Mouse (Mus musculus) neural tube, embryonic 13.5 days (tissue): ENCODE data around the gene Kmt2b. TPM values are rescaled to one million over a fixed set of nuclear protein-coding genes. Genes with fewer than 3 reads are reported as not detected.

Source experiments
- ATAC-seq: fragments of 200-750 bp; cut with Nextera tagmentation; 2 replicates; pipeline ENCODE4 v1.8.0; 2017; ENCODE audit warnings: low read depth, mild to moderate bottlenecking, moderate TSS enrichment, moderate library complexity
- H3K27ac ChIP-seq: fragments of 300-500 bp; sonication (generic); replicated peaks from 2 replicates; pipeline ENCODE4 v1.5.1; 2015; ENCODE audit warnings: moderate library complexity, mild to moderate bottlenecking, inconsistent platforms
- H3K27me3 ChIP-seq: fragments of 300-500 bp; sonication (generic); 2 replicates; pipeline ENCODE4 v1.6.1; 2015; ENCODE audit warnings: mild to moderate bottlenecking, inconsistent platforms
- H3K36me3 ChIP-seq: fragments of 300-500 bp; sonication (generic); 2 replicates; pipeline ENCODE4 v1.6.1; 2015; ENCODE audit warnings: mild to moderate bottlenecking, inconsistent platforms
- H3K4me1 ChIP-seq: fragments of 300-500 bp; sonication (generic); replicated peaks from 2 replicates; pipeline ENCODE4 v1.6.1; 2015; ENCODE audit warnings: inconsistent platforms
- H3K4me2 ChIP-seq: fragments of 300-500 bp; sonication (generic); 2 replicates; pipeline ENCODE4 v1.6.1; 2015; ENCODE audit warnings: inconsistent platforms, mild to moderate bottlenecking, moderate library complexity
- H3K4me3 ChIP-seq: fragments of 300-500 bp; sonication (generic); 2 replicates; pipeline ENCODE4 v1.5.1; 2015; ENCODE audit warnings: mild to moderate bottlenecking, inconsistent platforms
- H3K9ac ChIP-seq: fragments of 300-500 bp; sonication (generic); 2 replicates; pipeline ENCODE4 v1.6.1; 2015; ENCODE audit warnings: moderate library complexity, mild to moderate bottlenecking, inconsistent platforms
- H3K9me3 ChIP-seq: fragments of 300-500 bp; sonication (generic); 2 replicates; pipeline ENCODE4 v1.6.1; 2016; ENCODE audit warnings: inconsistent platforms
- WGBS: fragments of 180-500 bp; shearing (Covaris S2); methylation state at CpG from one replicate; pipeline ENCODE4 v1.1.7; 2015; 5-methylcytosine and 5-hydroxymethylcytosine counted together
- polyA plus RNA-seq: library from polyadenylated mRNA; unstranded; fragments of >200 nt; fragmentation: Nextera tagmentation; extraction: Ambion mirVana; gene quantifications from 2 replicates; pipeline ENCODE4 v1.2.1, GENCODE M21; 2015

The Kmt2b gene
- polyA plus RNA-seq, 1 experiment from 2014 or later, result 9.9 TPM

GRCm38 (mm10) chr7:30560296-30560695, 28.2 kb downstream of the Kmt2b start:
- 63% methylated on average over 2 of the region's 2 CpGs for WGBS
- Histone ChIP-seq H3K4me3 (no peak overlapping the region), H3K27ac (no peak overlapping the region), H3K9ac (0 out of 2 replicates have a peak overlapping the region, but pooled peaks have one; percentile 31), H3K4me1 (peaks cover 41% of the 10 kb centered on the region), H3K36me3 (peaks cover 31% of the 10 kb centered on the region), H3K4me2 (peak overlapping the region; percentile 99), H3K27me3 (no peaks in the 10 kb centered on the region), H3K9me3 (no peaks in the 10 kb centered on the region)
- ATAC-seq, result no peak

GRCm38 (mm10) chr7:30559443-30559954, 29.0 kb downstream of the Kmt2b start, which contains the start of gene Lin37:
Gene Lin37, minus strand, starts transcription at chr7:30559838.
- ATAC-seq, result peak; percentile 87
- H3K27ac ChIP-seq, result peak within 1 kb of the TSS; percentile 62
- H3K4me2 ChIP-seq, result peak within 1 kb of the TSS; percentile 99
- no peaks in the 10 kb centered on the region for H3K9me3 ChIP-seq
- H3K36me3 ChIP-seq, result peaks cover 33% of the 10 kb centered on the region
- WGBS, result under 1% methylated on average over 20 of the region's 20 CpGs
- peaks cover 40% of the 10 kb centered on the region for H3K4me1 ChIP-seq
- H3K27me3 ChIP-seq, result peaks cover 2% of the 10 kb centered on the region; the same call in 1 of the 2 replicates
- H3K4me3 ChIP-seq, result peak within 1 kb of the TSS; percentile 67
- peak within 1 kb of the TSS; percentile 88 for H3K9ac ChIP-seq

GRCm38 (mm10) chr7:30558656-30559442, 29.7 kb downstream of the Kmt2b start:
- peak overlapping the region; percentile 62 for H3K27ac ChIP-seq
- peak overlapping the region; percentile 88 for H3K9ac ChIP-seq
- ATAC-seq, result 0 out of 2 replicates have a peak, but pooled peaks have one; percentile 2

GRCm38 (mm10) chr7:30557901-30558514, 30.5 kb downstream of the Kmt2b start:
- Histone ChIP-seq H3K27me3 (peaks cover 9% of the 10 kb centered on the region; the same call in 1 of the 2 replicates), H3K9me3 (no peaks in the 10 kb centered on the region), H3K4me3 (peak overlapping the region; percentile 67; the same call in 1 of the 2 replicates), H3K36me3 (peaks cover 39% of the 10 kb centered on the region), H3K27ac (no peak overlapping the region), H3K4me1 (peaks cover 39% of the 10 kb centered on the region), H3K9ac (peak overlapping the region; percentile 88), H3K4me2 (peak overlapping the region; percentile 99)
- no peak for ATAC-seq
- 90% methylated on average over 13 of the region's 13 CpGs for WGBS

More at GRCm38 (mm10) chr7:30558656-30559442, 29.7 kb downstream of the Kmt2b start:
- Histone ChIP-seq H3K4me3 (peak overlapping the region; percentile 67), H3K36me3 (peaks cover 39% of the 10 kb centered on the region), H3K27me3 (peaks cover 9% of the 10 kb centered on the region; the same call in 1 of the 2 replicates), H3K4me1 (peaks cover 34% of the 10 kb centered on the region), H3K4me2 (peak overlapping the region; percentile 99), H3K9me3 (no peaks in the 10 kb centered on the region)
- WGBS, result 13% methylated on average over 12 of the region's 12 CpGs

- Histone ChIP-seq H3K4me3 (no peak overlapping the region), H3K27me3 (peaks cover 9% of the 10 kb centered on the region; the same call in 1 of the 2 replicates), H3K36me3 (peaks cover 39% of the 10 kb centered on the region), H3K9me3 (no peaks in the 10 kb centered on the region), H3K4me1 (peaks cover 40% of the 10 kb centered on the region), H3K4me2 (no peak overlapping the region), H3K27ac (no peak overlapping the region), H3K9ac (no peak overlapping the region)
- 95% methylated on average over 18 of the region's 18 CpGs for WGBS
- no peak for ATAC-seq
These were observed 31.5 kb downstream of the Kmt2b start for GRCm38 (mm10) chr7:30556894-30557536.

- Histone ChIP-seq H3K27me3 (peaks cover 9% of the 10 kb centered on the region; the same call in 1 of the 2 replicates), H3K4me3 (peak overlapping the region; percentile 64; the same call in 1 of the 2 replicates), H3K9ac (peak overlapping the region; percentile 70), H3K4me2 (peak overlapping the region; percentile 87), H3K27ac (no peak overlapping the region), H3K36me3 (peaks cover 41% of the 10 kb centered on the region), H3K9me3 (no peaks in the 10 kb centered on the region), H3K4me1 (peaks cover 32% of the 10 kb centered on the region)
- WGBS, result 85% methylated on average over 22 of the region's 22 CpGs
- no peak for ATAC-seq
These were observed 34.5 kb downstream of the Kmt2b start for GRCm38 (mm10) chr7:30553810-30554584.

- Histone ChIP-seq H3K27ac (peak overlapping the region; percentile 93), H3K9ac (peak overlapping the region; percentile 70), H3K36me3 (peaks cover 48% of the 10 kb centered on the region), H3K4me2 (peak overlapping the region; percentile 87), H3K4me1 (peaks cover 23% of the 10 kb centered on the region), H3K9me3 (no peaks in the 10 kb centered on the region), H3K4me3 (peak overlapping the region; percentile 64), H3K27me3 (peaks cover 9% of the 10 kb centered on the region; the same call in 1 of the 2 replicates)
- 8% methylated on average over 23 of the region's 23 CpGs for WGBS
- ATAC-seq, result no peak
These were observed 35.4 kb downstream of the Kmt2b start for GRCm38 (mm10) chr7:30553021-30553589.

- Histone ChIP-seq H3K9me3 (no peaks in the 10 kb centered on the region), H3K4me1 (peaks cover 18% of the 10 kb centered on the region), H3K4me2 (peak within 1 kb of the TSS; percentile 87), H3K9ac (peak within 1 kb of the TSS; percentile 72), H3K36me3 (peaks cover 46% of the 10 kb centered on the region), H3K27me3 (peaks cover 9% of the 10 kb centered on the region; the same call in 1 of the 2 replicates), H3K4me3 (peak within 1 kb of the TSS; percentile 64), H3K27ac (peak within 1 kb of the TSS; percentile 93)
- peak; percentile 96 for ATAC-seq
- under 1% methylated on average over 44 of the region's 44 CpGs for WGBS
These were observed 36.2 kb downstream of the Kmt2b start, which contains the start of the genes Hspb6 and Proser3 for GRCm38 (mm10) chr7:30552102-30553020. Gene Hspb6, plus strand, starts transcription at chr7:30552178. Gene Proser3, minus strand, starts transcription at chr7:30552299.

- 5% methylated on average over 10 of the region's 10 CpGs for WGBS
- Histone ChIP-seq H3K9me3 (no peaks in the 10 kb centered on the region), H3K4me1 (peaks cover 18% of the 10 kb centered on the region), H3K27ac (peak overlapping the region; percentile 93), H3K4me2 (peak overlapping the region; percentile 87), H3K27me3 (peaks cover 9% of the 10 kb centered on the region; the same call in 1 of the 2 replicates), H3K36me3 (peaks cover 38% of the 10 kb centered on the region), H3K9ac (peak overlapping the region; percentile 72), H3K4me3 (peak overlapping the region; percentile 64)
- ATAC-seq, result peak; percentile 70
These were observed 37.0 kb downstream of the Kmt2b start for GRCm38 (mm10) chr7:30551445-30552101.
